Mouse (Mus musculus) C2C12 (cell line): ENCODE data around the gene Gse1.

ENCODE experiments used
- CTCF ChIP-seq: IDR thresholded peaks from one replicate; pipeline ENCODE4 v1.5.1; 2011; ENCODE audit not compliant: control insufficient read depth, insufficient read depth, insufficient read length
- MAX ChIP-seq: IDR thresholded peaks from one replicate; pipeline ENCODE4 v1.6.1; 2011; ENCODE audit warnings: mild to moderate bottlenecking, control low read depth
- MYOD1 ChIP-seq: IDR thresholded peaks from one replicate; pipeline ENCODE4 v1.6.1; 2011; ENCODE audit warnings: low read depth; ENCODE audit not compliant: control insufficient read depth, insufficient read length
- USF1 ChIP-seq: IDR thresholded peaks from one replicate; pipeline ENCODE4 v1.6.1; 2011; ENCODE audit warnings: low read depth, mild to moderate bottlenecking, control low read depth, moderate library complexity

DNA sequence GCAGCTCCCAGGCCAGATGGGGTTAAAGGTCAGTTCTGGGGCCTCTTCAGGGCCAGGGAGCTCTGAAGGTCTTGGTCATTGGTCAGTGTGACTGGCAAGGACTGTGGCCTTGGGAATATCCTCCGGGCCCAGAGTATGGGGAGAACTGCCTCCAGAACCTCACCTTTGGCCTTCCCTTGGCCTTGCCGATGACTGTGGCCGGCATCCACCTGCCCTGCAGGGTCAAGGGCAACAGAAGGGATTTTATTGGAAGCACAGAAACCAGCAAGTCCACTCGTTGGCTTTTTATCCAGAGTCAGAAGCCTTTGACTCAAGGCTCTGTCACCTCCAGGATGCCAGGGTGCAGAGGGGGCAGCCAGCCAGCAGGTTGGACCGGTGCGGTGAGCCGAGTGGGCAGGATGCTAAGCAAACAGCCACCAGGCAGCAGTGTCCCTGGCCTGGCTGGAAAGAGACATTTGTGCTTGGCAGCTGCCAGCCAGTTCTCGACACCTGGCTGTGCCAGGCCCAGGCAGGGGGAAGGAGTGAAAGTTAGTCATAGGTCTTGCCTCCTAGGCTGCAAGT is 272.5 kb downstream of the Gse1 start:
- no peak for TF ChIP-seq CTCF
- no peak for TF ChIP-seq USF1
- TF ChIP-seq MAX: no peak
- no peak for TF ChIP-seq MYOD1
